In genomic region chr10:117626840-117627615, GRCm38 (mm10) we compare ENCODE assay signal across 13 mouse cellular contexts.
"Had no signal": no experiment of that assay in that cellular context is flagged by ENCODE, and none has a peak within 500 bp of the region (broad histone marks: within the 10 kb centered on the region; RNA-seq: fewer than 3 reads in every experiment).

No protein-coding gene starts in this region.

- DNase-seq: lung, adult 2 months; lung, postnatal 14 days; right cerebral cortex, postnatal 14 days had no signal

- H3K9me3 ChIP-seq: liver, embryonic 12.5 days; midbrain, embryonic 13.5 days; midbrain, embryonic 15.5 days; neural tube, embryonic 12.5 days; stomach, embryonic 15.5 days had no signal

- H3K4me3 ChIP-seq: liver, embryonic 12.5 days; megakaryocyte, embryonic 14.5 days; midbrain, embryonic 13.5 days; midbrain, embryonic 15.5 days; neural tube, embryonic 12.5 days; stomach, embryonic 15.5 days had no signal

- H3K4me1 ChIP-seq: stomach, embryonic 15.5 days had no signal

- H3K27ac ChIP-seq: liver, embryonic 12.5 days; liver, embryonic 14.5 days; macrophage; midbrain, embryonic 13.5 days; midbrain, embryonic 15.5 days; neural tube, embryonic 12.5 days; stomach, embryonic 15.5 days; stomach, postnatal 0 days had no signal

- ATAC-seq: liver, embryonic 12.5 days; midbrain, embryonic 13.5 days; midbrain, embryonic 15.5 days had no signal

- H3K36me3 ChIP-seq: liver, embryonic 12.5 days; midbrain, embryonic 13.5 days; midbrain, embryonic 15.5 days; neural tube, embryonic 12.5 days; stomach, embryonic 15.5 days had no signal

- H3K9ac ChIP-seq: liver, embryonic 12.5 days; liver, embryonic 14.5 days; midbrain, embryonic 13.5 days; midbrain, embryonic 15.5 days; neural tube, embryonic 12.5 days; stomach, embryonic 15.5 days had no signal

- H3K4me2 ChIP-seq: liver, embryonic 12.5 days; midbrain, embryonic 11.5 days; midbrain, embryonic 13.5 days; midbrain, embryonic 15.5 days; neural tube, embryonic 12.5 days; stomach, embryonic 15.5 days had no signal
